Mouse (Mus musculus) midbrain, embryonic 15.5 days (tissue): ENCODE measurements around the gene Pvr. TPM values are rescaled to one million over a fixed set of nuclear protein-coding genes. Genes with fewer than 3 reads are reported as not detected.

Source experiments
- ATAC-seq: fragments of 200-750 bp; cut with Nextera tagmentation; replicated peaks from 2 replicates; pipeline ENCODE4 v1.8.0; 2017; ENCODE audit warnings: moderate TSS enrichment
- H3K27ac ChIP-seq: fragments of 300-500 bp; sonication (generic); 2 replicates; pipeline ENCODE4 v1.5.1; 2015; ENCODE audit warnings: mild to moderate bottlenecking, inconsistent platforms
- H3K27me3 ChIP-seq: fragments of 300-500 bp; sonication (generic); replicated peaks from 2 replicates; pipeline ENCODE4 v1.6.1; 2015; ENCODE audit warnings: inconsistent platforms
- H3K36me3 ChIP-seq: fragments of 300-500 bp; sonication (generic); replicated peaks from 2 replicates; pipeline ENCODE4 v1.6.1; 2015; ENCODE audit warnings: inconsistent platforms
- H3K4me1 ChIP-seq: fragments of 300-500 bp; sonication (generic); 2 replicates; pipeline ENCODE4 v1.6.1; 2015; ENCODE audit warnings: inconsistent platforms
- H3K4me2 ChIP-seq: fragments of 300-500 bp; sonication (generic); 2 replicates; pipeline ENCODE4 v1.6.1; 2015; ENCODE audit warnings: inconsistent platforms, mild to moderate bottlenecking, moderate library complexity
- H3K4me3 ChIP-seq: fragments of 300-500 bp; sonication (generic); 2 replicates; pipeline ENCODE4 v1.5.1; 2015; ENCODE audit warnings: mild to moderate bottlenecking, inconsistent platforms
- H3K9ac ChIP-seq: fragments of 300-500 bp; sonication (generic); 2 replicates; pipeline ENCODE4 v1.6.1; 2015; ENCODE audit warnings: mild to moderate bottlenecking, inconsistent platforms
- H3K9me3 ChIP-seq: fragments of 300-500 bp; sonication (generic); 2 replicates; pipeline ENCODE4 v1.6.1; 2016; ENCODE audit warnings: inconsistent platforms
- WGBS: fragments of 180-500 bp; shearing (Covaris S2); methylation state at CpG from one replicate; pipeline ENCODE4 v1.1.7; 2015; ENCODE audit warnings: mixed read lengths; 5-methylcytosine and 5-hydroxymethylcytosine counted together
- polyA plus RNA-seq: library from polyadenylated mRNA; unstranded; fragments of >200 nt; fragmentation: Nextera tagmentation; extraction: Ambion mirVana; gene quantifications from 2 replicates; pipeline ENCODE4 v1.2.1, GENCODE M21; 2015

Gene Pvr
- polyA plus RNA-seq = 11.5 and 12.6 TPM in 2 replicates

GRCm38 (mm10) chr7:19920506-19921261 is at the start of gene Pvr:
Gene Pvr, minus strand, starts transcription at chr7:19921160.
- Histone ChIP-seq H3K4me3 (peak within 1 kb of the TSS; percentile 73), H3K27ac (peak within 1 kb of the TSS; percentile 91), H3K27me3 (no peaks in the 10 kb centered on the region), H3K9ac (peak within 1 kb of the TSS; percentile 70), H3K36me3 (peaks cover 6% of the 10 kb centered on the region; the same call in 1 of the 2 replicates), H3K4me1 (peaks cover 10% of the 10 kb centered on the region), H3K9me3 (no peaks in the 10 kb centered on the region), H3K4me2 (peak within 1 kb of the TSS; percentile 63)
- WGBS = under 1% methylated on average over 60 of the region's 60 CpGs
- peak; percentile 90 for ATAC-seq

DNA sequence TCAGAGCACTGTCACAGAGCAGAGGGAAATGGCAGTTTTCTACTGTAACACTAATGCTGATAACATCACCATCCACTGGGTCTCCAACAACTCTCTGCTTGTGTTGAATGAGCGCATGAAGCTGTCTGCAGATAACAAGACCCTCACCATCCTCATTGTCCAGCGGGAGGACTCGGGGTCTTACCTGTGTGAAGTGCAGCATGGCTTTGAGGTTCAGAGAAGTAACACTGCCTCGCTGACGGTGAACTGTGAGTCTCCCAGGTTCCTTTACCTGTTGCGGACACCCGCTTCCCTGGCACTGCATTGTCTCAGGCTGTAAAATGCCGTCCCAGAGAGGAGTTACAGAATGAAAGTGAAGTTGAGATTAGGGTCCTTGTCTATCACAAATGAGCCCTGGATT is 49.2 kb upstream of the Pvr start:
- no peaks in the 10 kb centered on the region for H3K27me3 ChIP-seq
- no peaks in the 10 kb centered on the region for H3K36me3 ChIP-seq
- ATAC-seq = no peak
- no peak overlapping the region for H3K4me2 ChIP-seq
- H3K4me1 ChIP-seq = no peaks in the 10 kb centered on the region
- H3K9me3 ChIP-seq = peaks cover 3% of the 10 kb centered on the region; the same call in 1 of the 2 replicates
- no peak overlapping the region for H3K9ac ChIP-seq
- no peak overlapping the region for H3K4me3 ChIP-seq
- 91% methylated on average over 8 of the region's 8 CpGs for WGBS
- no peak overlapping the region for H3K27ac ChIP-seq

DNA sequence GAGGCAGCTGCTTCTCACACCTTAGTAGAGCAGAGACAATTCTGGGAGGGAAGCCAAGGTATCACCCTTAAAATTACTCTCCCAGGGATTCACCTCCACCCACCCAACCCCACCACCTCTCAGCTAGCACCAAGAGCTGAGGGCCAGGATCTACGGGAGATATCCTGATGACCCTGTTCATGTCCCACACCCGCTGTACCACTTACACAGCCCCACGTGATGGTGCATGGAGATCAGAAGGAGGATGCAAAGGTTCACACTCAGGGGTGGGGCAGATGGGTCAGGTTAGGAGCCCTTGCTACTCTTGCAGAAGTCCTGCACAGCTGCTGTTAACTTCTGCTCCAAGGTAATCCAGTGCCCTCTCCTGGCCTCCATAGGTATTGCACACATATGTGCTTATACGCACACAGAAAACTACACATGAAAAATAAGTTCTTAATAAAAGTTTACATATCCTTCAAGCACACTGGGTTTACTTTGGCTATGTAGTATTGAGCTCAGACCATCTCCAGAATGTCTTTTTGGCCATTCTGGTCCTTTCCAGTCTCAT is 48.7 kb upstream of the Pvr start:
- Histone ChIP-seq H3K4me3 (no peak overlapping the region), H3K27ac (no peak overlapping the region), H3K9ac (no peak overlapping the region), H3K4me2 (no peak overlapping the region), H3K27me3 (no peaks in the 10 kb centered on the region), H3K36me3 (no peaks in the 10 kb centered on the region), H3K4me1 (no peaks in the 10 kb centered on the region), H3K9me3 (peaks cover 3% of the 10 kb centered on the region; the same call in 1 of the 2 replicates)
- no peak for ATAC-seq
- WGBS = 98% methylated on average over 4 of the region's 4 CpGs

DNA sequence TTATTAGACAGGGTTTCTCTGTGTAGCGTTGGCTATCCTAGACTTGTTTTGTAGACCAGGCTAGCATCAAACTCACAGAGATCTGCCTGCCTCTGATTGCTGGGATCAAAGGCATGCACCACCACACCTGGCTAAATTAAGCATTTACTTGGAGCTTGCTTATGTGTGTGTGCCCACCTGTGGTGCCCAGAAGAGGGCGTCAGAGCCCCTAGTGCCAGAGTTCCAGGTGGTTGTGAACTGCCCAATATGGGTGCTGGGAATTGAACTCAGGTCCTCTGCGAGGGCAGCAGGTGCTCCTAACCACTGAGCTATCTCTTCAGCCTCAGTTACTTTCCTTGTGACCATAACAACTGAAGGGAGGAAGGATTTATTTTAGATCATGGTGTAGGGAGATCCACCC is 48.1 kb upstream of the Pvr start:
- Histone ChIP-seq H3K4me1 (no peaks in the 10 kb centered on the region), H3K4me2 (no peak overlapping the region), H3K36me3 (no peaks in the 10 kb centered on the region), H3K27me3 (no peaks in the 10 kb centered on the region), H3K9ac (no peak overlapping the region), H3K9me3 (peaks cover 3% of the 10 kb centered on the region; the same call in 1 of the 2 replicates), H3K4me3 (no peak overlapping the region), H3K27ac (no peak overlapping the region)
- 69% methylated on average over 3 of the region's 3 CpGs for WGBS
- ATAC-seq = no peak

- H3K9ac ChIP-seq = no peak within 1 kb of the TSS
- no peaks in the 10 kb centered on the region for H3K27me3 ChIP-seq
- no peak within 1 kb of the TSS for H3K27ac ChIP-seq
- no peak for ATAC-seq
- no peaks in the 10 kb centered on the region for H3K4me1 ChIP-seq
- H3K4me2 ChIP-seq = no peak within 1 kb of the TSS
- H3K4me3 ChIP-seq = no peak within 1 kb of the TSS
- no peaks in the 10 kb centered on the region for H3K36me3 ChIP-seq
- WGBS = 84% methylated on average over 7 of the region's 7 CpGs
- no peaks in the 10 kb centered on the region for H3K9me3 ChIP-seq
These were observed 44.1 kb upstream of the Pvr start, which contains the start of gene Ceacam20 for GRCm38 (mm10) chr7:19964985-19965579. Gene Ceacam20, plus strand, starts transcription at chr7:19965412.

GRCm38 (mm10) chr7:19962423-19962822 is 41.5 kb upstream of the Pvr start:
- Histone ChIP-seq H3K27me3 (no peaks in the 10 kb centered on the region), H3K4me1 (no peaks in the 10 kb centered on the region), H3K4me2 (no peak overlapping the region), H3K9ac (no peak overlapping the region), H3K9me3 (no peaks in the 10 kb centered on the region), H3K36me3 (no peaks in the 10 kb centered on the region), H3K27ac (no peak overlapping the region), H3K4me3 (no peak overlapping the region)
- ATAC-seq = no peak
- 72% methylated on average over 1 of the region's 1 CpGs for WGBS

- Histone ChIP-seq H3K27ac (no peak overlapping the region), H3K9ac (no peak overlapping the region), H3K4me1 (no peaks in the 10 kb centered on the region), H3K4me2 (no peak overlapping the region; the same call in 1 of the 2 replicates), H3K27me3 (no peaks in the 10 kb centered on the region), H3K36me3 (no peaks in the 10 kb centered on the region), H3K9me3 (no peaks in the 10 kb centered on the region), H3K4me3 (no peak overlapping the region)
- 0 out of 2 replicates have a peak, but pooled peaks have one; percentile 62 for ATAC-seq
- WGBS = 4% methylated on average over 7 of the region's 7 CpGs
These were observed 35.4 kb upstream of the Pvr start for GRCm38 (mm10) chr7:19956341-19956781.

GRCm38 (mm10) chr7:19955861-19956260 is 34.9 kb upstream of the Pvr start:
- H3K9ac ChIP-seq = no peak overlapping the region
- ATAC-seq = no peak
- no peak overlapping the region for H3K27ac ChIP-seq
- no peaks in the 10 kb centered on the region for H3K27me3 ChIP-seq
- H3K4me1 ChIP-seq = no peaks in the 10 kb centered on the region
- WGBS = 88% methylated on average over 4 of the region's 4 CpGs
- no peak overlapping the region for H3K4me3 ChIP-seq
- no peaks in the 10 kb centered on the region for H3K36me3 ChIP-seq
- H3K4me2 ChIP-seq = no peak overlapping the region
- no peaks in the 10 kb centered on the region for H3K9me3 ChIP-seq

- Histone ChIP-seq H3K9ac (no peak overlapping the region), H3K27ac (no peak overlapping the region), H3K4me2 (no peak overlapping the region), H3K27me3 (no peaks in the 10 kb centered on the region), H3K4me1 (no peaks in the 10 kb centered on the region), H3K4me3 (no peak overlapping the region), H3K36me3 (no peaks in the 10 kb centered on the region), H3K9me3 (no peaks in the 10 kb centered on the region)
- 44% methylated on average over 9 of the region's 9 CpGs for WGBS
- ATAC-seq = no peak
These were observed 32.1 kb upstream of the Pvr start for GRCm38 (mm10) chr7:19953054-19953453.

- 41% methylated on average over 10 of the region's 10 CpGs for WGBS
- no peaks in the 10 kb centered on the region for H3K4me1 ChIP-seq
- H3K4me3 ChIP-seq = no peak overlapping the region
- no peak overlapping the region for H3K4me2 ChIP-seq
- ATAC-seq = no peak
- no peaks in the 10 kb centered on the region for H3K36me3 ChIP-seq
- no peaks in the 10 kb centered on the region for H3K9me3 ChIP-seq
- no peaks in the 10 kb centered on the region for H3K27me3 ChIP-seq
- H3K9ac ChIP-seq = no peak overlapping the region
- no peak overlapping the region for H3K27ac ChIP-seq
These were observed 31.5 kb upstream of the Pvr start for GRCm38 (mm10) chr7:19952320-19952986.

DNA sequence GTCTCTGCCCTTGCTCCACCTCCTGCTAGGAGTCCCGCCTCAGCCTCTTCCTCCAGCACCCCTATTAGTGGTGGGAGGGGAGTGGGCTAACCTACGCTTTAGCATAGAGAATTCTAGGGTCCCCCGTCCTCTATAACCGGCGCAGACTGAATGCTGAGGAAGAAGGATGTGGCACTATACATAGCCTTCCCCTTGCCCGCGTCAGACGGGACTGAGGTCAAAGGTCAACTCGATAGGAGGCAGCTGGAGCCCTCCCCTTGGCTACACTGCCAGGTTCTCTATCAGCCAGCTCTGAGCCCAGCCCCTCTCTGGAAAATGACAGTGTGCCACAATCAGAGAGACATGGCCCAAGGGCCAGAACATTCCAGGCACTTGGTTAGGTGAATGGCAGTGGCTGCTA is 29.6 kb upstream of the Pvr start, which contains the start of gene Igsf23:
TSS of gene Igsf23 (minus strand) at position 168 of the 400 bp plus-strand sequence.
- H3K36me3 ChIP-seq = no peaks in the 10 kb centered on the region
- H3K9ac ChIP-seq = no peak within 1 kb of the TSS
- H3K4me2 ChIP-seq = no peak within 1 kb of the TSS
- no peaks in the 10 kb centered on the region for H3K27me3 ChIP-seq
- no peaks in the 10 kb centered on the region for H3K9me3 ChIP-seq
- no peaks in the 10 kb centered on the region for H3K4me1 ChIP-seq
- WGBS = 68% methylated on average over 9 of the region's 9 CpGs
- H3K4me3 ChIP-seq = no peak within 1 kb of the TSS
- H3K27ac ChIP-seq = no peak within 1 kb of the TSS
- ATAC-seq = no peak; the same call in 1 of the 2 replicates

- no peak overlapping the region for H3K27ac ChIP-seq
- H3K27me3 ChIP-seq = no peaks in the 10 kb centered on the region
- ATAC-seq = no peak
- H3K4me1 ChIP-seq = no peaks in the 10 kb centered on the region
- no peak overlapping the region for H3K4me3 ChIP-seq
- 61% methylated on average over 10 of the region's 10 CpGs for WGBS
- no peaks in the 10 kb centered on the region for H3K9me3 ChIP-seq
- no peak overlapping the region for H3K9ac ChIP-seq
- H3K36me3 ChIP-seq = no peaks in the 10 kb centered on the region
- H3K4me2 ChIP-seq = no peak overlapping the region
These were observed 29.0 kb upstream of the Pvr start for GRCm38 (mm10) chr7:19949996-19950395.
